Mouse (Mus musculus) hematopoietic stem cell, adult 5-6 weeks (primary cell): ENCODE data around the gene Ehmt1. TPM values are rescaled to one million over a fixed set of nuclear protein-coding genes. Genes with fewer than 3 reads are reported as not detected.

Experiments
- ATAC-seq, 2 experiments: fragments of 125-278 bp in 1 of 2; replicated peaks in 1 of 2; 2 replicates each; pipeline ENCODE4 v1.8.0; 2016 to 2017; ENCODE audit warnings: inconsistent platforms in 2 of 2, mild to moderate bottlenecking in 2 of 2, moderate number of reproducible peaks in 2 of 2, low read depth in 1 of 2, moderate TSS enrichment in 1 of 2; ENCODE audit not compliant: low FRiP score in 2 of 2, poor library complexity in 2 of 2, severe bottlenecking in 2 of 2, insufficient read depth in 1 of 2, low TSS enrichment in 1 of 2
- total RNA-seq: library from RNA; stranded (forward); fragments of 172-1452, 232-1000 nt; gene quantifications from 2 replicates; pipeline ENCODE4 v1.2.3, GENCODE M21; 2017

The Ehmt1 gene
- total RNA-seq = 136 and 149 TPM in 2 replicates

GRCm38 (mm10) chr2:24918930-24919838 is at the start of gene Ehmt1:
Ehmt1 (minus strand) TSS chr2:24919614.
- ATAC-seq = peak; percentile 88 to 92

- ATAC-seq = peak; percentile 96 to 99
These were observed 43.0 kb upstream of the Ehmt1 start, which contains the start of gene Dph7 for GRCm38 (mm10) chr2:24962304-24963000. Dph7 (plus strand) TSS chr2:24962400.

GRCm38 (mm10) chr2:24960910-24961309 is 41.5 kb upstream of the Ehmt1 start:
- ATAC-seq = no peak

GRCm38 (mm10) chr2:24952537-24953055 is 33.2 kb upstream of the Ehmt1 start:
- no peak for ATAC-seq

GRCm38 (mm10) chr2:24950189-24950535 is 30.7 kb upstream of the Ehmt1 start:
- peak in 1 of 2 experiments; percentile 7; a peak in 1 of 4 replicates for ATAC-seq

GRCm38 (mm10) chr2:24949421-24950188 is 30.2 kb upstream of the Ehmt1 start, which contains the start of gene Zmynd19:
Zmynd19 (plus strand) TSS chr2:24949792.
- peak; percentile 84 to 98 for ATAC-seq

- ATAC-seq = peak; percentile 58 to 71; a peak in 3 of 4 replicates
These were observed 24.9 kb upstream of the Ehmt1 start for GRCm38 (mm10) chr2:24944304-24944703.

- no peak for ATAC-seq
These were observed 22.7 kb upstream of the Ehmt1 start for GRCm38 (mm10) chr2:24942092-24942491.

GRCm38 (mm10) chr2:24935057-24935796 is 15.8 kb upstream of the Ehmt1 start, which contains the start of gene Arrdc1:
Arrdc1 (minus strand) TSS chr2:24935252.
- ATAC-seq = peak; percentile 90 to 93

GRCm38 (mm10) chr2:24934441-24934963 is 15.1 kb upstream of the Ehmt1 start:
- peak; percentile 54 to 63 for ATAC-seq

- no peak for ATAC-seq
These were observed 10.2 kb upstream of the Ehmt1 start for GRCm38 (mm10) chr2:24929593-24929992.

- ATAC-seq = no peak
These were observed 9.7 kb upstream of the Ehmt1 start for GRCm38 (mm10) chr2:24929119-24929518.

- no peak for ATAC-seq
These were observed 8.5 kb upstream of the Ehmt1 start for GRCm38 (mm10) chr2:24927810-24928479.

- peak; percentile 46 to 54; a peak in 3 of 4 replicates for ATAC-seq
These were observed 7.5 kb upstream of the Ehmt1 start for GRCm38 (mm10) chr2:24926965-24927358.

- no peak for ATAC-seq
These were observed 7.0 kb upstream of the Ehmt1 start for GRCm38 (mm10) chr2:24926345-24926964.

- no peak for ATAC-seq
These were observed 5.9 kb upstream of the Ehmt1 start for GRCm38 (mm10) chr2:24925284-24925683.
